Mouse (Mus musculus) yolk sac, embryonic 10.5 days (tissue): ENCODE data around the gene Cdpf1.

Source experiments
- DNase-seq: peaks from one replicate; pipeline ENCODE4 v3.0.0-alpha.2; 2017; ENCODE audit warnings: low spot score

Gene Cdpf1

GRCm38 (mm10) chr15:85811535-85812277 lies at the start of gene Cdpf1:
TSS of gene Cdpf1 (minus strand) at chr15:85811697.
- DNase-seq, result peak; percentile 97

DNA sequence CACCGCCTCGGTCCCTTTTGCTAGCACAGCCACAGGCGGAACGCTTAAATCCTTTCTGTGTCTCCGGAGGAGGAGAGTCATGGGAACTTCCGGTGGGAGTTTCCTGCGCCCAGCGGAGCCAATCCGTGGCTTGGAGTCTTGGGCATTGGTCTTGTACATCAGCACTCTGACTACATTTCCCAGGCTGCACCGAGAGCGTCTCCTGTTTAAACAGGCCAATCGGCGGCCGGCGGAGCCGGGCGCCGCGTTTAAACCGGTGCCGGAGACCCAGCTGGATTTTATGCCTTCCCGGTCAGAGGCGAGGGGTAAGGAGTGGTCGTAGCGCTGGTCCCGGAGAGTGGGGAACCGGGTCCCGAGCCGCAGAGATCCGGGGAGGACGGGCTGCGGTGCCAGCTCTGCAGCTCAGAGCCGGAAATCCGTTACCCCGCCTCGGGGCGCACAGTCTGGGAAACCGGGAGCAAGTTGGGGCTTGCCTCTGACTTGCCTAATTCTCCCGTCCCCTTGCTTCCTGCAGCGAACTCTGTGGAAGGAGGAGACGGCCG lies 48.1 kb upstream of the Cdpf1 start, which contains the start of gene Gtse1:
Gene Gtse1, plus strand, starts transcription at position 256 of the 542 bp plus-strand sequence.
- DNase-seq, result peak; percentile 95

GRCm38 (mm10) chr15:85858980-85859489 lies 47.5 kb upstream of the Cdpf1 start:
- DNase-seq, result no peak

GRCm38 (mm10) chr15:85851656-85852392 lies 40.3 kb upstream of the Cdpf1 start:
- no peak for DNase-seq

GRCm38 (mm10) chr15:85845071-85845470 lies 33.6 kb upstream of the Cdpf1 start:
- no peak for DNase-seq

- DNase-seq, result no peak
These were observed 30.4 kb upstream of the Cdpf1 start for GRCm38 (mm10) chr15:85841796-85842360.

- peak; percentile 62 for DNase-seq
These were observed 29.5 kb upstream of the Cdpf1 start for GRCm38 (mm10) chr15:85840983-85841382.

- no peak for DNase-seq
These were observed 25.4 kb upstream of the Cdpf1 start for GRCm38 (mm10) chr15:85836887-85837286.

GRCm38 (mm10) chr15:85835335-85835734 lies 23.8 kb upstream of the Cdpf1 start:
- DNase-seq, result no peak

DNA sequence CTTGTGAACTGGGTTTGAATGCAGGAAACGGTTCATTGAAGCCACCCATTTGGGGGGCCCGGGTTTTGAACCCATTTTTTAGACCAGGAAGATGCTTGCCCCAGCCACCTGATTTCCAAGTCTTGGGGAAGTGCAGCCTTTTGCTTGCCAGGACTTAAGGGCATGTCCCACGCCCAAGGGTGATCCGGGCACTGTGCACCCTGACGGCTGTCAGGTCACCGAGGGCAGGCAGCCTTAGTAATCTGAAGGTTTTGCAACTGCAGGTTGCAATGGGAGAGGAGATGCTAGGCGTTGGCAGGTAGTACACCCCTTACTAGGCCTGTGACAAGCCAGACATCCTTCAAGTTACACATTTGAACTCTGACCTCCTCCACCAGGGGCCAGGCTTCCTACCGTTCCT lies 21.1 kb upstream of the Cdpf1 start:
- peak; percentile 69 for DNase-seq

- peak; percentile 85 for DNase-seq
These were observed 20.6 kb upstream of the Cdpf1 start, which contains the start of gene Ttc38 for GRCm38 (mm10) chr15:85831954-85832590. TSS of gene Ttc38 (plus strand) at chr15:85832306.

DNA sequence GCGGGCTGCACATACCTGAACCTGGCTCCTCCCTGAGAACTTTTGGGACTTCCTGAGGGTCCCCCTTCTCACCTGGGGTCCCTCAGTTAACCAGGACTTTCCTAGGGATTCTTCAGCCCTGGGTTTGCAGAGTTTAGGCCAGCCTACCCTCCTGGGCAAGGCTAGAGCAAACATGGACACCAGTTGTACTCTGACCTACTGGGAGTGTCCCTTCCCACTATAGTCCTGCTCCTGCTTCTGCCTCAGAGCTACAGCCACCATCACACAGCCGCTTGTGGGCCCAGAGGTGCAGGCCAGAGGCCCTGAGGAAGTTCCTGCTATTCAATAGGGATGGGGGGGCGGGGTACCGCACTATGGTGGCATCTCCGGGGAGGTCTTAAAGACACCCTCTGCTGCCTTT lies 18.0 kb upstream of the Cdpf1 start:
- no peak for DNase-seq

DNA sequence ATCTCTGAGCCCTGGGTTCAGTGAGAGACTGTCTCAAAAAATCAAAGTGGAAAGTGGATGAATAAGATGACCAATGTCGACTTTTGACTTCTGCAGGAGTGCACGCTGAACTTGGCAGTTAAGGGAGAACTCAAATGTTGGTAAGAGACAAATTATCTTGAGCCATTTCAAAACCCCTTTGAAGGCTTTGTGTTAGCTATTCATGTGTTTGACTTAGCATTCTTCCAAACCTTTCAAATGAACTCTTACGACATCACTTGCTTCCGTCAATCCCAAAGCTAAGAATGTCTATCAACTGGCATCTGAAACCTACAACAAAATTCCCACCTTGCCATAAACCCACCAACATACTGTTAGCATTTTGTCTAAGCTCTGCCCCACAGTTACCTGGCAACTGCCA lies 16.6 kb upstream of the Cdpf1 start:
- no peak for DNase-seq

DNA sequence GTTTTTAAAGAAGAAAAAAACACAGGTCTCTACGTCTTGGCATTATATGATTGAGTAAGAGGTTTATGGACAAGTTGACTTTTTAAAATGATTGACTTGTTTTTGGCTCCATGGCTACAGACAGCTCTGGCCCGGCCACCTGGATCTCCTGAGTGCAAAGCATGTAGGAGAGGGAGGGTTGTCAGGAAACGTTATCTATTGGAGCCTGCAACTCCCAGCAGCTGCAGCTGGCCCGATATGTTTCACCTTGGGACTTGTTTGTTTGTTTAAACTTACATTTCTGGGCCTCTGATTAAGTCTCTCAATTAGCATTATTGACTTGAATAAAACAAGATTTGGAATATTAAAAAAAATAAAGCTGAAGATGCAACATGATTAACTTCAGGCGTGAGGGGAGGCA lies 15.2 kb upstream of the Cdpf1 start:
- no peak for DNase-seq

DNA sequence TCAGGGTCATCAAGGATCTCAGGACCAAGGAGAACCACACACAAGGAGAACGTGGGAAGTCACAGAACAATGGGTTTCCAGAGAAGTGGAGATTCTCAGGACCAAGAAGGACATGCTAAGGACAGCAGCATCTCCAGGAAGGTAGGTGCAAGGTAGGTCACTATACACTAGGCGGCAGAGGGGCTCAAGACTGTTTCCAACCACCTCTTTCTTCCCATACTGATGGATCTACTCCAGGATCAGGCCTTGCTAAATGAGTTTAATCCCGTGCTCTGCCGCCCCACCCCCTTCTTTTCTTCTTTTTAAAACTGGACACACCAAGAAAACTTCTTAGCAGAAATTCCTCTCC lies 10.5 kb upstream of the Cdpf1 start:
- DNase-seq, result peak; percentile 29

DNA sequence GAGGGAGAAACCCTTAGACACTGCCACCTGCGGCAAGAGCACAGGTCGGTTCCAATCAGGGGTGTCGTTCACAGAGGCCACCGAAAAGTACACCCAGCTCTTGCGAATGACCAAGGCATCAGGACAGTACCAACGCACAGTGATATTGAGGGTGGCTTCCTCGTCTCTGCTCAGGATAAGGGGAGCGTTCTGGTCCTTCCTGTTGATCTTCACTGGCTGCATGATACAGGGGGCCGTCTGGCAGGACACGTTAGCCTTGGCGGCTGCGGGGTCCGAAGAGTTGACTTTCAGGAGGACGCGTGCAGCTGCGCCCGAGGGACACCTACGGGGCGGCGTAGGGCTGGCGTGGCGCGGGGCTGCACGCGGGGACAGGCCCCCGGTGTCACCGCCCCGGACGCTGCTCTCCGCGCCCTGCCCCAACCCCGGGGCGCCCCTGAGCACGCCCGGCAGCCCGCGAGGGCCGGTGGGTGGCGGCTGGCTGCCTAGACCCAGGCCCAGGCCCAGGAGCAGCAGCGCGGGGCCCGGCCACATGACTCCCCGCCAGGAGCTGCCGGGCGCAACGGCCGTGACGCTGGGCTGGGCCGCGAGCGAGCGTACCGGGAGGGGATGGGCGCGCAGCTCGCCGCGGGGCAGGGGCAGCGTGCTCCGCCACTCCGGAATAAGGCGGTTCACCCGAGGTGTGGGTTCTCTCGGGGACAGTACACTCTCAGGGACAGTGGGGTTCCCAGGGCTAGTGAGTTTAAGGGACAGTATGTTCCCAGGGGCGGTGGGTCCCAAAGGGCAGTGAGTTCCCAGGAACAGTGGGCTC lies 9.9 kb upstream of the Cdpf1 start, which contains the start of gene Pkdrej:
Gene Pkdrej, minus strand, starts transcription at position 532 of the 808 bp plus-strand sequence.
- peak; percentile 14 for DNase-seq

DNA sequence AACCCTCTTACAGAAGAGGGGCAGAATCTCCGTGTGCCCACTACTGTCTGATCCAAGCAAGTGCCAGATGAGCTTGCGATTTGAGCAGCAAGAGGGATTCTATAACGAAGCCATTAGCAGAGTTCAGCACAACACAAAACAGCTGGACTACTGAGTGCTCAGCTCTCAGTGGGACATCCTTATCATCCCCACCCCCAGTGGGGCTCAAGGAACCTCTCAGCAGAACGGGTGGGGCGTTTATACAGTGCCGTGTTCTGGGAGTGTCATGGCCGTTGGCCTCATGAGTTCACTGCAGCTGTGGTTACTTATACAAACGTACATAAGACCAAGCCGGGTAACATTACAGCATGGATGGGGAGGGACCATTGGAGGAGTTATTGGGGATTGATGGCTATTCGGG lies 1.9 kb upstream of the Cdpf1 start:
- no peak for DNase-seq

DNA sequence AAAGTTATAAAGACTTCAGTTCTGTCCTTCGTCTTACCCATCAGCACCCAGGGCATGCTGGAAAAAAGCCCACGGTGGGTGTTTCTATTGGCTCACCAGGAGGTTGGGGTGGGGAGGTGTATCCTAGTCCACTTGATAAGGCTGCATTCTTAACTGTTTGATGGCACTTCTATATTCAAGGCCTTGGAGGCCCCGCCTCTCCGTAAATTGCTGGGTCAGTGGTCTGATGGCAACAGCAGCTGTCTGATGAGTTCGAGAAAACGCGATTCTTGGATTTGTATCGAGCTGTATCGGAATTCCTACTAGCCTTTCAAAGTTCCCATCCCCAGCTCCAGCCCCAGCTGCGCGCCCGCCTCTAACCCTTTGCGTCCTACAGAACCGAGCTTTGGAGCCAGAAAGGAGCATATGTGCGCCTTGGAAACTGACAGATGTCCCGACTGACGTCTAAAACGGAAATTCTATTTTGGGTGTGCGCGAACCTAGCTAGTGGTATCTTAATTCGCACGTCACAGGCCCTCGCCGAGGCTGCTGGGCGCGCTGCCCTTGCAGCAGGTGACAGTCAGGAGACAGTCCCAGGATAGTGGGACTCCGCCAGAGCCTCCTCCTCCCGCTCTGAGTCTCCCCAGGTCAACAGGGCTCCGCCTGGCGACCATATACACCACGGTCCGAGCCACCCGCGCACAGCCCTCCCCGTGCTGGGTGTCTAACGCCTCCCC lies 533 bp downstream of the Cdpf1 start:
- DNase-seq, result peak; percentile 32

GRCm38 (mm10) chr15:85810462-85810805 lies 1.1 kb downstream of the Cdpf1 start:
- no peak for DNase-seq

- DNase-seq, result no peak
These were observed 2.4 kb downstream of the Cdpf1 start for GRCm38 (mm10) chr15:85809091-85809490.

DNA sequence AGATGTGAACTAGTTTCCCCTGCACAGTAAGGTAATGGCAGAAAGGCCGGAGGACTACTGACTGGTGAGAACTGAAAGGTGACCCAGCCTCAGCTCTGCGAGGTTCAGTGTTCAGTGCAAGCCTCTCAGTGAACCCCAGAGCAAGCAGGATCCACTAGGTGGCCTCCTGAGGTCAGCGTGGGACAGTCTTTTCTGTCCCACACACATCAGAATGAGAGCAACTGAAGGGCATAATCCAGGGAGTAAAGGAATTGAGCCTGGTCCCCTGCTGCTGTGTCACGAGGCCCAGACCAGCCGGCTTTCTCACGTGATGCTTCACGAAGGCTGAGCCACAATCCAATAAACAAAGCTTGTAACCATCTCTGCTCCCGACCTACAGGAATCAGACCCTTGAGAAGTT lies 3.1 kb downstream of the Cdpf1 start:
- no peak for DNase-seq
